Mouse (Mus musculus): ENCODE results near the gene Arhgap35. TPM values are rescaled to one million over a fixed set of nuclear protein-coding genes. Genes with fewer than 3 reads are reported as not detected.
"Not testable (repeated sequence)": the region's sequence is repeated elsewhere in the genome, so short reads cannot be mapped to it uniquely, and the experiment has no call there.

Gene Arhgap35
- polyA plus RNA-seq, 1 experiment = 3.0 TPM

- Histone ChIP-seq H3K4me3 (replicated peaks; ENCODE audit: control insufficient read depth, low read depth, low read length) (peak overlapping the region; percentile 94), H3K27ac (ENCODE audit: control insufficient read depth, insufficient read depth, low read depth, low read length, poor library complexity) (peak overlapping the region; percentile 98), H3K4me1 (ENCODE audit: control insufficient read depth, insufficient read depth, low read length) (no peaks in the 10 kb centered on the region; the same call in 1 of the 2 replicates)
- TF ChIP-seq POLR2A (IDR thresholded peaks at IDR 0.05; ENCODE audit: borderline replicate concordance, control insufficient read depth, low read depth, low read length) (no peak), CTCF (IDR thresholded peaks at IDR 0.05; ENCODE audit: control insufficient read depth, insufficient read depth, low read length) (no peak)
- under 1% methylated on average over 73 of the region's 101 CpGs for whole genome bisulfite sequencing
Measured at GRCm38 (mm10) chr7:16614171-16614887, 464 bp downstream of the Arhgap35 start.

GRCm38 (mm10) chr7:16613461-16614170 is 1.2 kb downstream of the Arhgap35 start:
- no peak for TF ChIP-seq CTCF (IDR thresholded peaks at IDR 0.05; ENCODE audit: control insufficient read depth, insufficient read depth, low read length)
- no peak for TF ChIP-seq POLR2A (IDR thresholded peaks at IDR 0.05; ENCODE audit: borderline replicate concordance, control insufficient read depth, low read depth, low read length)
- H3K27ac ChIP-seq (ENCODE audit: control insufficient read depth, insufficient read depth, low read depth, low read length, poor library complexity) = no peak overlapping the region; the same call in 1 of the 2 replicates
- no peaks in the 10 kb centered on the region; the same call in 1 of the 2 replicates for H3K4me1 ChIP-seq (ENCODE audit: control insufficient read depth, insufficient read depth, low read length)
- peak overlapping the region; percentile 42 for H3K4me3 ChIP-seq (replicated peaks; ENCODE audit: control insufficient read depth, low read depth, low read length)
- WGBS = 11% methylated on average over 20 of the region's 20 CpGs

- WGBS = 73% methylated on average over 2 of the region's 2 CpGs
- no peak overlapping the region for H3K27ac ChIP-seq (ENCODE audit: control insufficient read depth, insufficient read depth, low read depth, low read length, poor library complexity)
- TF ChIP-seq CTCF (IDR thresholded peaks at IDR 0.05; ENCODE audit: control insufficient read depth, insufficient read depth, low read length) (no peak), POLR2A (IDR thresholded peaks at IDR 0.05; ENCODE audit: borderline replicate concordance, control insufficient read depth, low read depth, low read length) (no peak)
- H3K4me1 ChIP-seq (ENCODE audit: control insufficient read depth, insufficient read depth, low read length) = no peaks in the 10 kb centered on the region
- no peak overlapping the region for H3K4me3 ChIP-seq (replicated peaks; ENCODE audit: control insufficient read depth, low read depth, low read length)
Measured at GRCm38 (mm10) chr7:16610345-16610744, 4.4 kb downstream of the Arhgap35 start.

GRCm38 (mm10) chr7:16608961-16609360 is 5.8 kb downstream of the Arhgap35 start:
- no peaks in the 10 kb centered on the region for H3K4me1 ChIP-seq (ENCODE audit: control insufficient read depth, insufficient read depth, low read length)
- WGBS = 91% methylated on average over 1 of the region's 1 CpGs
- no peak overlapping the region for H3K4me3 ChIP-seq (replicated peaks; ENCODE audit: control insufficient read depth, low read depth, low read length)
- no peak for TF ChIP-seq POLR2A (IDR thresholded peaks at IDR 0.05; ENCODE audit: borderline replicate concordance, control insufficient read depth, low read depth, low read length)
- TF ChIP-seq CTCF (IDR thresholded peaks at IDR 0.05; ENCODE audit: control insufficient read depth, insufficient read depth, low read length) = no peak
- no peak overlapping the region for H3K27ac ChIP-seq (ENCODE audit: control insufficient read depth, insufficient read depth, low read depth, low read length, poor library complexity)

- H3K27ac ChIP-seq (ENCODE audit: control insufficient read depth, insufficient read depth, low read depth, low read length, poor library complexity) = no peak overlapping the region
- WGBS = 86% methylated on average over 1 of the region's 1 CpGs
- no peak for TF ChIP-seq CTCF (IDR thresholded peaks at IDR 0.05; ENCODE audit: control insufficient read depth, insufficient read depth, low read length)
- TF ChIP-seq POLR2A (IDR thresholded peaks at IDR 0.05; ENCODE audit: borderline replicate concordance, control insufficient read depth, low read depth, low read length) = no peak
- no peaks in the 10 kb centered on the region for H3K4me1 ChIP-seq (ENCODE audit: control insufficient read depth, insufficient read depth, low read length)
- H3K4me3 ChIP-seq (replicated peaks; ENCODE audit: control insufficient read depth, low read depth, low read length) = no peak overlapping the region
Measured at GRCm38 (mm10) chr7:16608046-16608445, 6.7 kb downstream of the Arhgap35 start.

- H3K4me1 ChIP-seq (ENCODE audit: control insufficient read depth, insufficient read depth, low read length); H3K27ac ChIP-seq (ENCODE audit: control insufficient read depth, insufficient read depth, low read depth, low read length, poor library complexity); H3K4me3 ChIP-seq (replicated peaks; ENCODE audit: control insufficient read depth, low read depth, low read length): not testable (repeated sequence)
- WGBS = 79% methylated on average over 4 of the region's 4 CpGs
Measured at GRCm38 (mm10) chr7:16606808-16607207, 8.0 kb downstream of the Arhgap35 start.

- 79% methylated on average over 1 of the region's 1 CpGs for WGBS
- no peak overlapping the region for H3K4me3 ChIP-seq (replicated peaks; ENCODE audit: control insufficient read depth, low read depth, low read length)
- no peaks in the 10 kb centered on the region for H3K4me1 ChIP-seq (ENCODE audit: control insufficient read depth, insufficient read depth, low read length)
- no peak overlapping the region for H3K27ac ChIP-seq (ENCODE audit: control insufficient read depth, insufficient read depth, low read depth, low read length, poor library complexity)
- TF ChIP-seq POLR2A (IDR thresholded peaks at IDR 0.05; ENCODE audit: borderline replicate concordance, control insufficient read depth, low read depth, low read length) = no peak
- no peak for TF ChIP-seq CTCF (IDR thresholded peaks at IDR 0.05; ENCODE audit: control insufficient read depth, insufficient read depth, low read length)
Measured at GRCm38 (mm10) chr7:16604141-16604540, 10.7 kb downstream of the Arhgap35 start.

GRCm38 (mm10) chr7:16601683-16602102 is 13.1 kb downstream of the Arhgap35 start:
- Histone ChIP-seq H3K4me3 (replicated peaks; ENCODE audit: control insufficient read depth, low read depth, low read length) (no peak overlapping the region), H3K27ac (ENCODE audit: control insufficient read depth, insufficient read depth, low read depth, low read length, poor library complexity) (no peak overlapping the region), H3K4me1 (ENCODE audit: control insufficient read depth, insufficient read depth, low read length) (no peaks in the 10 kb centered on the region)
- WGBS = 54% methylated on average over 4 of the region's 4 CpGs
- no peak for TF ChIP-seq CTCF (IDR thresholded peaks at IDR 0.05; ENCODE audit: control insufficient read depth, insufficient read depth, low read length)
- no peak for TF ChIP-seq POLR2A (IDR thresholded peaks at IDR 0.05; ENCODE audit: borderline replicate concordance, control insufficient read depth, low read depth, low read length)
